Mouse (Mus musculus) heart, adult 2 months (tissue): Measurements from ENCODE around the gene Smc4.

Experiments
- CTCF ChIP-seq: fragments of 200-600 bp; IDR thresholded peaks from 2 replicates; pipeline ENCODE4 v1.8.1; 2022; ENCODE audit warnings: antibody characterized with exemption, mild to moderate bottlenecking, moderate library complexity
- POLR2A ChIP-seq: fragments of 200-500 bp; IDR thresholded peaks from 2 replicates; pipeline ENCODE4 v1.6.1; 2011; ENCODE audit warnings: mild to moderate bottlenecking, low read depth, low read length, control low read depth; ENCODE audit not compliant: insufficient read depth

- no peak for TF ChIP-seq CTCF
- TF ChIP-seq POLR2A = no peak
These were observed 44.5 kb downstream of the Smc4 start for GRCm38 (mm10) chr3:69049011-69049410.
